Comparison of ENCODE assay signal across 24 mouse cellular contexts in genomic region chrX:72982831-72983230, GRCm38 (mm10). TPM values are rescaled to one million over a fixed set of nuclear protein-coding genes. Genes with fewer than 3 reads are reported as not detected.
"Had no signal": no experiment of that assay in that cellular context is flagged by ENCODE, and none has a peak within 500 bp of the region (broad histone marks: within the 10 kb centered on the region; RNA-seq: fewer than 3 reads in every experiment).

No protein-coding gene starts in this region.

- H3K9ac ChIP-seq: liver, embryonic 14.5 days; liver, postnatal 0 days; lung, embryonic 14.5 days; midbrain, embryonic 12.5 days; midbrain, embryonic 15.5 days; neural tube, embryonic 12.5 days; neural tube, embryonic 15.5 days had no signal

- H3K4me1 ChIP-seq: midbrain, embryonic 12.5 days; midbrain, embryonic 15.5 days; neural tube, embryonic 12.5 days; neural tube, embryonic 15.5 days had no signal

- DNase-seq: kidney, adult 2 months; kidney, postnatal 25 days; layer of hippocampus, adult 9-11 months; liver, postnatal 0 days; lung, embryonic 14.5 days; retina, postnatal 1 day; thymus, adult 18-20 months; thymus, postnatal 36 days had no signal

- H3K4me3 ChIP-seq: layer of hippocampus, adult 2 months; midbrain, embryonic 12.5 days; midbrain, embryonic 15.5 days; neural tube, embryonic 12.5 days; neural tube, embryonic 15.5 days had no signal

- ATAC-seq: liver, postnatal 0 days; lung, postnatal 0 days; midbrain, embryonic 15.5 days had no signal

- H3K4me2 ChIP-seq: liver, embryonic 11.5 days; lung, embryonic 14.5 days; midbrain, embryonic 12.5 days; midbrain, embryonic 15.5 days; neural tube, embryonic 12.5 days; neural tube, embryonic 15.5 days had no signal

- H3K9me3 ChIP-seq: midbrain, embryonic 12.5 days; midbrain, embryonic 15.5 days; neural tube, embryonic 12.5 days; neural tube, embryonic 15.5 days had no signal

- H3K36me3 ChIP-seq: midbrain, embryonic 12.5 days; midbrain, embryonic 15.5 days; neural tube, embryonic 12.5 days; neural tube, embryonic 15.5 days had no signal

- H3K27ac ChIP-seq: kidney, postnatal 0 days; layer of hippocampus, adult 2 months; liver, embryonic 14.5 days; macrophage; midbrain, embryonic 12.5 days; midbrain, embryonic 15.5 days; neural tube, embryonic 12.5 days; neural tube, embryonic 15.5 days had no signal

RNA-seq across cellular contexts. Expression of gene Zfp185, which starts 4.3 kb away (rescaled TPM):
- total RNA-seq: megakaryocyte, adult 5-6 weeks had no signal
- polyA plus RNA-seq: macrophage had no signal

RNA-seq across cellular contexts. Expression of gene Pnma5, which starts 54.1 kb away (rescaled TPM):
- total RNA-seq: megakaryocyte, adult 5-6 weeks had no signal
- polyA plus RNA-seq: kidney, adult 2 months; kidney, embryonic 14.5 days; kidney, postnatal 0 days; large intestine, adult 2 months; limb, embryonic 11.5 days; liver, embryonic 11.5 days; liver, embryonic 14.5 days; liver, postnatal 0 days; lung, embryonic 14.5 days; macrophage; neural tube, embryonic 12.5 days; small intestine, adult 2 months; spleen, adult 2 months had no signal
